Mouse (Mus musculus): Measurements from ENCODE around the gene Tnp1. TPM values are rescaled to one million over a fixed set of nuclear protein-coding genes. Genes with fewer than 3 reads are reported as not detected.

The Tnp1 gene
- not detected for polyA plus RNA-seq (2015; fragmentation: Illumina TruSeq; extraction: RNeasy Lipid Tissue Mini Kit (QIAGEN cat#74804); ENCODE audit: insufficient read depth, low replicate concordance)

GRCm38 (mm10) chr1:73015731-73016130 is at the start of gene Tnp1:
Gene Tnp1 (minus strand): TSS chr1:73015909.

Other genes with a start within 250 kb of the Tnp1 start
- 1.7 TPM for gene Igfbp2, start 191.4 kb downstream of the Tnp1 start, polyA plus RNA-seq (2015; fragmentation: Illumina TruSeq; extraction: RNeasy Lipid Tissue Mini Kit (QIAGEN cat#74804); ENCODE audit: insufficient read depth, low replicate concordance)
- 36.4 TPM for gene Igfbp5, start 141.0 kb downstream of the Tnp1 start, polyA plus RNA-seq (2015; fragmentation: Illumina TruSeq; extraction: RNeasy Lipid Tissue Mini Kit (QIAGEN cat#74804); ENCODE audit: insufficient read depth, low replicate concordance)

All from spleen, adult 10 weeks (tissue).